Mouse (Mus musculus) T-helper 1 cell (primary cell): ENCODE measurements around the gene Irf2.

Source experiments
- in situ Hi-C: fragments of 300-600 bp; cut with MboI, MseI; formaldehyde crosslinking; loops from one replicate; pipeline ENCODE4 v1.15.1; 2025; ENCODE audit warnings: high pct_unique_total_duplicates

The Irf2 gene

DNA sequence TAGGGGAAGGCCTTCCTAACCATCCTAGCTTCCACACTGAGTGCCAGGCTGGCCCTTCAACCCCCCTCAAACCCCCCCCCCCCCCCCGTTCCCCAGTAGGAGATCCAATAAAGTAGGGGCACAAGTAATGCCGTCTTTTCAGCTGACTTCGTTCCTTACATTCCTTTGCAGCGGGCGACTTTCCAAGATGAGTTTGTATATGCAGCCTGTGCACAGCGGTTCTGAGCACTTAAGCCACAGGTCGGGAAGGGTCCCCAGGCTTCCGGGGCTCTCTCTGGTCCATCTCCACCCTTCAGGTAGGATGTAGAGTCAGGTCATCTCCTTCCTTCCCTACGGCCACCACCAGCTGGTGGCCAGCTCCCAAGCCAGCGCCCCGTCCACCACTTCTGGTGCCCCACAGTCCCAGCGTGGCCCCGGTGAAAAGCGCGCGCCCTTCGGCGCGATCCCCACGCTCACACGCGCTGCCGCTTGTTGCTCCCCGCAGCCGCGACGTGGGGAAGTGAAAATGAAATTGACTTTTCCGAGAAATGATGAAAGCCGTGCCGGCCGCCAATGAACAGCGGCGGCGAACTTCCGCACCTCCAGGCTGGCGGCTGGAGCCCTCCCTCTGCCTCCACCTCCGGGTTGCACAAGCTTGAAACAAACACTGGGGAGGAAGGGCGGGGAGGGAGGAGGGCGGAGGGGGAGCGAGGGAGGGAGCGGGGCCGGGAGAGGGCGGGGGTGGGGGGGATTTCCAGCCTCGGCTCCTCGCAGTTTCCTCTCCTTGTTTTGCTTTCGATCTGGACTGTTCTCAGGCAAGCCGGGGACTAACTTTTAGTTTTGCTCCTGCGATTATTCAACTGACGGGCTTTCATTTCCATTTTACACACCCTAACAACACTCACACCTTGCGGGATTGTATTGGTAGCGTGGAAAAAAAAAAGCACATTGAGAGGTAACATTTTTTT lies at the start of gene Irf2:
Gene Irf2 (plus strand): TSS at position 730 of the 947 bp plus-strand sequence.
- in situ Hi-C loops = loop anchor here (5.0 kb wide), 1 partner anchor 203 kb away; no protein-coding TSS in a partner anchor

DNA sequence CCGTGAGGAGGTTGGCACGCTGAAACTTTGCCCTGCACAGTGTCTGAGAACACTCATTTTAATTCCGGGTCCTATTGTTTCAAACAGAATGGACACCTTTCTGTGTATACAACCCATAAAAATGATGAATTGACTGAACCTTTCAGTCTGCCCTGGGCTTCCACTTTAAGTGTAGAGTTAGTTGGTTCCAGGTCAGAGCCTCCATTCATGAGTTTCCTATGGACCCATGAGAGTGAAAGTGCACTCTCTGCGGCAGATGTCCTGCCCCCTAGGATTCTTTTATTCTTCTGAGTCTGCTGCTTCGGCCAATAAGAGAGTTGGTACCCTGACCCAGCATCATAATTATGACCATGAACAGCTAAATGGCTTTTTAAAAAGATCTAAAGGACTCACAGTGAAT lies 49.4 kb upstream of the Irf2 start:
- in situ Hi-C loops = loop anchor here (25.0 kb wide), 1 partner anchor 697 kb away; no protein-coding TSS in a partner anchor

GRCm38 (mm10) chr8:46690581-46690980 lies 49.0 kb upstream of the Irf2 start:
- in situ Hi-C loops = loop anchor here (25.0 kb wide), 1 partner anchor 697 kb away; no protein-coding TSS in a partner anchor

DNA sequence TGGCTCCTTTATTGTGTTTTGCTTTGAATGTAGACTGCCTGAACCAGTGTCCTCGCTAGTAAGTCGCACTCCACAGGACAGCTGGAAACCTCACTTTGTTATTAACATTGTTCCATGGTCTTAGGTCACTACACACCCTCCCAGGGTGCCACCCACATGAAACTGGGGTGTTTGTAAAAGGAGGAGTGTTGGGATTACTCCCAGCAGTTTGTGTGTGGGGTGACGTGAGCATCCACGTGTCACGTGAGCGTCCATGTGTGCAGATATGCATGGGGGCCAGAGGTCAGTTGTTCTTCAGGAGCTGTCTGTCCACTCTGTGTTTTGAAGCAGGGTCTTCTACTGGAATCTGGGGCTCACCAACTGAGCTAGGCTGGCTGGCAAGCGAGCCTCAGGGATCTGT lies 48.2 kb upstream of the Irf2 start:
- in situ Hi-C loops = loop anchor here (25.0 kb wide), 1 partner anchor 696 kb away; no protein-coding TSS in a partner anchor

GRCm38 (mm10) chr8:46696256-46697041 lies 43.1 kb upstream of the Irf2 start:
- in situ Hi-C loops = loop anchor here (25.0 kb wide), 1 partner anchor 691 kb away; no protein-coding TSS in a partner anchor

GRCm38 (mm10) chr8:46697566-46697965 lies 42.0 kb upstream of the Irf2 start:
- in situ Hi-C loops = loop anchor here (25.0 kb wide), 1 partner anchor 690 kb away; no protein-coding TSS in a partner anchor

DNA sequence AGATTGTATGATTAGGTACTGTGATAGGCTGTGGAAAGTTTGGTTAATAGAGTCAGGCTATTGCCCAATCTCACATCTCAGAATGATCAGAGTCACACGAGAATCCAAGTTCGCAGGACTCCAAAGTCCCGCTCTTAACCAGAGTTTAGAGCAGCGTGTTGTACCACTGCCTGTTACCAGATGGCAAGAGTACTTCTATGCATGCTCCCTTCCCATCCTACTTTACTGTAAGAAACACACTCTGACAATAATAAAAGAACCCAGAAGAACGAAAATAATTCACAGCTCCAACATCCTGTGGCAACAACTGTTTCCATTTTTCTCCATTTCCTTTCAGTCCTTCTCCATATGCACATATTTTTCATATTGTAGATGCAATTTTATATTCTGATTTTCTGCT lies 41.4 kb upstream of the Irf2 start:
- in situ Hi-C loops = loop anchor here (25.0 kb wide), 1 partner anchor 689 kb away; no protein-coding TSS in a partner anchor

DNA sequence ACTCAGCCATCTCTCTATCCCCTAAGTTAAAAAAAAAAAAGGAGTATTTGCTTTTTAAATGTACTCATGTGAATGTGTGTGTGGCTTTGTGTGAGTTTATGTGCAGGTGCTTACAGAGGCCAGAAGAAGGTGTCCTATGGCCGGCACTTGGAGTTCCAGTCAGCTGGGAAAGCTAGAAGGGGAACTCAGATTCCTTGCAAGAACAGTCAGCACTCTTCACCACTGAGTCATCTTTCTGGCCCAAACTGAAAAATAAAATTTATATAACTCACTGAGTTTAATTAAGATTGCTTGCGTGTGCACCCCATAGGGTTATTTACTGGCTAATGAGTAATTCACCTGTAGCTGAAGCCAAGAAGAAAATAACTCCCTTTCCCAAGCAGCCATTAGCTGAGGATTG lies 34.4 kb upstream of the Irf2 start:
- in situ Hi-C loops = no loop called here

DNA sequence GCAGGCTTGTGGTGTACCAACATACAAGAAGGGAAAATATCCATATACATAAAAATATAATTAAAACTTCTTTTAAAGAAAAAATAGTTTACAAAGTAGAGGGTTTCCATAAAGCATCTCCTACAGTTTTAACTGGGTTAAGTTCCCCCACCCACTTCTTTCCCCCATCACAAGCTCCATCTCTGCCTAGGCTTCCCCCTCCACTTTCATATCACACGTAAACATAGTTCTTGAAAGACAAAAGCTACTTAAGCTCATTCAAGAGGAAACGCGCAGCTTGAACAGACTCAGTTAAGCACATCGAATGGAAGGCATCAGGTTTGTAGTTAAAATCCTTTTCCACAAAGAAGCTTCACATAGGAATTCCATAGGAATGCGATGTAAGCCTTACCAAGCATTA lies 32.8 kb upstream of the Irf2 start:
- in situ Hi-C loops = no loop called here

- in situ Hi-C loops = no loop called here
Observed at GRCm38 (mm10) chr8:46709302-46709701, 30.2 kb upstream of the Irf2 start.

- in situ Hi-C loops = no loop called here
Observed at GRCm38 (mm10) chr8:46710289-46710688, 29.2 kb upstream of the Irf2 start.

DNA sequence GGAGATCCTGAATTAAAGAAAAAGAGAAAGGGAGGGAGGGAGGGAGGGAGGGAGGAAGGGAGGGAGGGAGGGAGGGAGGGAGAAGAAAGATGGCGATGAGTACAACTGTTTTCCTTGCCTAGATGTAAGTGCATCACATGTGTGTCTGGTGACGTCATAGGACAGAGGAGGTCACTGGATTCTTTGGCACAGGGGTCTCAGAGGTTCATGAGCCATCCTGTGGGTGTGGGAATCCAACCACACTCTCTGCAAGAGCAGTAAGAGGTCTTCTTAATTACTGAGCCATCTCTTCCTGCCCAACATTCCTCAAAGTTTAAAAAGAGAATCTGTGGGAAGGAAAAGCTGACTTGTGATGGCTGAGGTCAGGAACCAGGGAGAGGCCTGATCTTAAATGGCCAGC lies 28.0 kb upstream of the Irf2 start:
- in situ Hi-C loops = no loop called here

GRCm38 (mm10) chr8:46713178-46713577 lies 26.4 kb upstream of the Irf2 start:
- in situ Hi-C loops = no loop called here

- in situ Hi-C loops = no loop called here
Observed at GRCm38 (mm10) chr8:46713844-46714243, 25.7 kb upstream of the Irf2 start.

- in situ Hi-C loops = no loop called here
Observed at GRCm38 (mm10) chr8:46714400-46714799, 25.1 kb upstream of the Irf2 start.

- in situ Hi-C loops = no loop called here
Observed at GRCm38 (mm10) chr8:46716477-46716876, 23.1 kb upstream of the Irf2 start.

GRCm38 (mm10) chr8:46717170-46717569 lies 22.4 kb upstream of the Irf2 start:
- in situ Hi-C loops = no loop called here

GRCm38 (mm10) chr8:46718301-46718700 lies 21.2 kb upstream of the Irf2 start:
- in situ Hi-C loops = no loop called here

DNA sequence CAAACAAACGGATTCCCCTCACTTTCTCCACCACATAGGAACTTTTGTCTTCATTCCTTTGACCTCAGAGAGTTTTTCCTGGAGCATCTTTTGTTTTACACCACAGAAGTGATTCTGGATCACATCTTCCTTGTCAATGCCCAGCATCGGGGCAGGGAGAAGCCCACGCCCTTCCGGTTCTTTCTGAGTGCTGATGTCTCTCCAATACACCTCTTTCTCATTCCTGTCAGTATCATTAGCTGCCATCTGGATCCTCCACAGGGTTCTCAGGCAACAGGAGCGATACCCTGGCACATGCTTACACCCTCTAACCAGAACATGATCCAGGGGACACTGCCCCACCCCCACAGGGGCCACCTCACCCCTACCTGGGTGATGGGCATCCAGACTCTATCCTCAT lies 20.8 kb upstream of the Irf2 start:
- in situ Hi-C loops = no loop called here

GRCm38 (mm10) chr8:46720656-46721055 lies 18.9 kb upstream of the Irf2 start:
- in situ Hi-C loops = no loop called here

- in situ Hi-C loops = no loop called here
Observed at GRCm38 (mm10) chr8:46721065-46721845, 18.3 kb upstream of the Irf2 start.
